Mouse (Mus musculus) heart, embryonic 14.5 days (tissue): Measurements from ENCODE around the gene 1110008P14Rik. TPM values are rescaled to one million over a fixed set of nuclear protein-coding genes. Genes with fewer than 3 reads are reported as not detected.

Experiments
- polyA plus RNA-seq: library from polyadenylated mRNA; unstranded; fragments of >200 nt; fragmentation: Nextera tagmentation; extraction: Ambion mirVana; gene quantifications from 2 replicates; pipeline ENCODE4 v1.2.1, GENCODE M21; 2014

1110008P14Rik gene
- polyA plus RNA-seq, 1 experiment from 2014 or later, result 64.5 TPM

Other genes starting within 250 kb of the 1110008P14Rik start
- 35.8 and 41.8 TPM in 2 replicates for gene Prrc2b, start 230.9 kb downstream of the 1110008P14Rik start, polyA plus RNA-seq
- gene Pomt1, start 145.3 kb downstream of the 1110008P14Rik start, polyA plus RNA-seq, result 15.9 and 17.3 TPM in 2 replicates
- gene Uck1, start 121.8 kb downstream of the 1110008P14Rik start, polyA plus RNA-seq, result 37.0 and 43.4 TPM in 2 replicates
- gene Golga2, start 94.6 kb downstream of the 1110008P14Rik start, polyA plus RNA-seq, result 19.3 and 22.6 TPM in 2 replicates
- gene Swi5, start 93.9 kb downstream of the 1110008P14Rik start, polyA plus RNA-seq, result 129 and 131 TPM in 2 replicates
- gene Ciz1, start 29.6 kb downstream of the 1110008P14Rik start, polyA plus RNA-seq, result 28.8 and 31.1 TPM in 2 replicates
- 4.7 and 5.6 TPM in 2 replicates for gene Dnm1, start 28.6 kb downstream of the 1110008P14Rik start, polyA plus RNA-seq
- 0.35 and 1.8 TPM in 2 replicates for gene Lcn2, start 6.3 kb upstream of the 1110008P14Rik start, polyA plus RNA-seq
- 43.7 and 48.2 TPM in 2 replicates for gene Ptges2, start 14.0 kb upstream of the 1110008P14Rik start, polyA plus RNA-seq
- gene Naif1, start 68.5 kb upstream of the 1110008P14Rik start, polyA plus RNA-seq, result 4.5 and 4.7 TPM in 2 replicates
- 6.6 and 8.0 TPM in 2 replicates for gene Slc25a25, start 69.5 kb upstream of the 1110008P14Rik start, polyA plus RNA-seq
- gene Fam102a, start 153.4 kb upstream of the 1110008P14Rik start, polyA plus RNA-seq, result 5.8 and 6.3 TPM in 2 replicates
- 72.9 and 85.0 TPM in 2 replicates for gene Dpm2, start 188.9 kb upstream of the 1110008P14Rik start, polyA plus RNA-seq
- 0.19 TPM in 1 of 2 replicates, not detected in the other for gene Pip5kl1, start 192.9 kb upstream of the 1110008P14Rik start, polyA plus RNA-seq
- 0.13 TPM in 1 of 2 replicates, not detected in the other for gene 9430097D07Rik, start 193.7 kb upstream of the 1110008P14Rik start, polyA plus RNA-seq
- gene St6galnac4, start 205.2 kb upstream of the 1110008P14Rik start, polyA plus RNA-seq, result 33.4 and 35.7 TPM in 2 replicates
- 11.0 and 12.2 TPM in 2 replicates for gene St6galnac6, start 217.8 kb upstream of the 1110008P14Rik start, polyA plus RNA-seq
- 336 and 355 TPM in 2 replicates for gene Ak1, start 239.8 kb upstream of the 1110008P14Rik start, polyA plus RNA-seq